Mouse (Mus musculus) large intestine, adult 2 months (tissue): ENCODE measurements around the gene Olfr1058. TPM values are rescaled to one million over a fixed set of nuclear protein-coding genes. Genes with fewer than 3 reads are reported as not detected.
"Not testable (repeated sequence)": the region's sequence is repeated elsewhere in the genome, so short reads cannot be mapped to it uniquely, and the experiment has no call there.

Source experiments
- DNase-seq: peaks from one replicate; pipeline ENCODE4 v3.0.0-alpha.2; 2012; ENCODE audit warnings: low read depth, low spot score
- WGBS: fragments of 180-500 bp; shearing (Covaris S2); methylation state at CpG from one replicate; pipeline ENCODE4 v1.1.7; 2018; 5-methylcytosine and 5-hydroxymethylcytosine counted together
- polyA plus RNA-seq: library from polyadenylated mRNA; depleted of rRNA; stranded (reverse); fragments of >200 nt; gene quantifications from 2 replicates; pipeline ENCODE4 v1.2.3, GENCODE M21; 2012; rRNA removed

Gene Olfr1058
- not detected in 2 replicates for polyA plus RNA-seq

GRCm38 (mm10) chr2:86388461-86388860, at the start of gene Olfr1058:
TSS of gene Olfr1058 (minus strand) at chr2:86388561.
- DNase-seq = not testable (repeated sequence)

GRCm38 (mm10) chr2:86428511-86428910, 40.1 kb upstream of the Olfr1058 start:
- DNase-seq = not testable (repeated sequence)
- 89% methylated on average over 8 of the region's 8 CpGs for WGBS

- DNase-seq = not testable (repeated sequence)
Measured at GRCm38 (mm10) chr2:86426649-86427048, 38.3 kb upstream of the Olfr1058 start, which contains the start of gene Olfr1062. TSS of gene Olfr1062 (minus strand) at chr2:86426749.

- WGBS = 67% methylated on average over 1 of the region's 1 CpGs
- DNase-seq = no peak
Measured at GRCm38 (mm10) chr2:86413950-86414349, 25.6 kb upstream of the Olfr1058 start, which contains the start of gene Olfr1061. TSS of gene Olfr1061 (minus strand) at chr2:86414050.

DNA sequence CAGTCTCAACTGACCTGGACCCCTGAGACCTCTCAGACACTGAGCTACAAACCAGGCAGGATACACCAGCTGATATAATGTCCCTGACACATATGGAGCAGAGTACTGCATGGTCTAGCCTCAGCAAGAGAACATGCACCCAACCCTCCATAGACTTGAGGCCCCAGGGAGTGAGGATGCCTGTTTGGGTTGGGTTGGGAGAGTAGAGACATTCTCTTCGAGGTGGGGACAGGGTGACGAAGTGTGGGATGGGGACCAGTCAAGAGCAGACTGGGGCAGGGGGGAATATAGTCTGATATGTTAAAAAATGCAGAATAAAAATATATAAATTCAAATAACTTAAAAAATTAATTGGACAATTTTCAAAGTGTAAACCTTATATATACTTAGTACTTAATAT, 6.8 kb upstream of the Olfr1058 start:
- no peak for DNase-seq
- WGBS = 69% methylated on average over 2 of the region's 2 CpGs

DNA sequence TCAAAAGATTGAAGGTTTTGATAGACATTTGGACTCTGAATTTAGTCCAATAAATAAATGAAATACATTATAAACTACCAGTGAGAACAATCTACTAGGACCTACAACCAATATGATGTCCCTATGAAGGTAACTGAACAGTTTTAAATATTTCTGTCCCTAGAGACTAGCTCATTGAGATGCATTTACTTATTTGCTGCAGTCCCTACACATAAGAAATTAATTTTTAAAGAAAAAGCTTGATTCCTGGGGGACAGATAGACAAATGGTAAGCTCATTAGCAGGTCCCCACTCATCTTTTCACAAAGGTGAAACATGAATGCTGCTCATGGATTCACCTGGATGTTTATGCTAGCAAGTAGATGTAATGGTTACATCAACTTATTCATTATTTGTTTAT, 10.1 kb downstream of the Olfr1058 start, which contains the start of gene Olfr1057:
Gene Olfr1057 (minus strand): TSS at position 101 of the 400 bp plus-strand sequence.
- no peak for DNase-seq

DNA sequence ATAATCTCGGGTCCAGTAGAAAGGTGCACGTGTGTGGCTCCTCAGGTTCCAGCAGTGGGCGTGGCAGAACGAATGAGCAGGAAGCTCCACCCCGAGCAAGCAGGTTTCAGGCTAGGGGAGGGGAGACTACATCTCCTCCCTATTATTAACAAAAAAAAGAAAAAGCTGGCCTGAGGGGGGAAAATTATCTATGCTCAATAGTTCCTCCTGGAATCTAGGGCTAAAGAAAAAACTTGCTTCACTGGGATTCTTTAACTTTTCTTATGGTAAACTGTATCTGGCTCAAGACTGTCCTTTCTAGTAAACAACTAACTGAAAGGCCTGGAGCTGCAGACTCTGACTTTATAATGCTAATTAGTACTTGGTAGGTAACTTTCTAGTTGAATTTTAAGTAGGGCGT, 22.0 kb downstream of the Olfr1058 start:
- WGBS = no CpG with 5 or more reads among the region's 6 CpGs

GRCm38 (mm10) chr2:86362369-86362768, 26.0 kb downstream of the Olfr1058 start, which contains the start of gene Olfr1056:
TSS of gene Olfr1056 (minus strand) at chr2:86362469.
- no peak for DNase-seq

More for the DNA sequence above, 22.0 kb downstream of the Olfr1058 start:
- DNase-seq = not testable (repeated sequence)

DNA sequence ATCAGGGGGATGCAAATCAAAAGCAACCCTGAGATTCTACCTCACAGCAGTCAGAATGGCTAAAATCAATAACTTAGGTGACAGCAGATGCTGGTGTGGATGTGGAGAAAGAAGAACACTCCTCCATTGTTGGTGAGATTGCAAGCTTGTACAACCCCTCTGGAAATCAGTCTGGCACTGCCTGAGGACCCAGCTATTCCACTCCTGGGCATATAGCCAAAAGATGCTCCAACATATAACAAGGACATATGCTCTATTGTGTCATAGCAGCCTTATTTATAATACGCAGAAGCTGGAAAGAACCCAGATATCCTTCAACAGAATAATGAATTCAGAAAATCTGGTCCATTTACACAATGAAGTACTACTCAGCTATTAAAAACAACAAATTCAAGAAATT, 36.6 kb downstream of the Olfr1058 start:
- not testable (repeated sequence) for DNase-seq
- 81% methylated on average over 1 of the region's 1 CpGs for WGBS

DNA sequence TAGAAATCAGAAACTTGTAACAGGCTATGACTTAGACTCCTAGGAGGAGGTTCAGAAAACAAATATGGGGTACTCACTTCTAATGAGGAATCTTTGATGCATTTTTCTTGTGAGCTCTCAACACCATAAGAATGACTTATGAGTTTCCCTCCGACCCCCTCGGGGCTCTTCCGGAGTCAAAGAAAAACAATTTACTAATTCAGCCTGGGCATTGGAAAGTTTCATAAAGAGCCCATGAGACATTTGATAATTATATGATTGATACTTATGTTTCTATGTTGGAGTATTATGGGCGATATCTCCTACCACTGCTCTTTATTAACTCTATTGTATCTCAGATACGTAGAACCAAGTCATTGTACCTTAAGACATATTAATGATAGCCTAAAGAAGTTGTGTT, 38.2 kb downstream of the Olfr1058 start, which contains the start of gene Olfr1055:
Gene Olfr1055 (minus strand): TSS at position 101 of the 400 bp plus-strand sequence.
- DNase-seq = no peak
- WGBS = 91% methylated on average over 5 of the region's 5 CpGs

DNA sequence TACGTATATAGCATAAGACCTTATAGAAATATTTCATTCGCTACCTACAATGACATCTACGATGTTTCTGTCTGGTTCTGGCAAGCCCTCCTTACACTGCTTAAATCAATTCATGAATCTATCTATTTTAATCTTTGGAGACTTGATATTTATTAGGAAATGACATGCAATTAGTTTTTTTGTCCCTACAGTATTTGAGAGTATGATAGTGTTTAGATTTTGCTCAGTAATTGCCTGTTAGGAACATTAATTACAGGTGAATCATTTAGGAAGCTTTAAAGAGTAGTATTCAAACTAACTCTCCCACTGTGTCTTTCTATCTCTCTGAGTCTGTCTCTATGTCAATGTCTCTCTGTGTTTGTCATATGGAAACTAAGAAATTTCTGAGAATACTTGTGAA, 53.0 kb downstream of the Olfr1058 start, which contains the start of gene Olfr1054:
Gene Olfr1054 (minus strand): TSS at position 101 of the 400 bp plus-strand sequence.
- 80% methylated on average over 3 of the region's 3 CpGs for WGBS

More for the DNA sequence above, 53.0 kb downstream of the Olfr1058 start, which contains the start of gene Olfr1054:
- no peak for DNase-seq

Other genes with a start within 250 kb of the Olfr1058 start
- not detected in 2 replicates for gene Olfr1040, start 241.8 kb downstream of the Olfr1058 start, polyA plus RNA-seq
- gene Olfr1042, start 226.7 kb downstream of the Olfr1058 start, polyA plus RNA-seq = not detected in 2 replicates
- not detected in 2 replicates for gene Olfr1043, start 221.0 kb downstream of the Olfr1058 start, polyA plus RNA-seq
- gene Olfr1044, start 210.7 kb downstream of the Olfr1058 start, polyA plus RNA-seq = not detected in 2 replicates
- not detected in 2 replicates for gene Olfr52, start 202.9 kb downstream of the Olfr1058 start, polyA plus RNA-seq
- gene Olfr1045, start 185.6 kb downstream of the Olfr1058 start, polyA plus RNA-seq = not detected in 2 replicates
- gene Olfr1046, start 169.2 kb downstream of the Olfr1058 start, polyA plus RNA-seq = not detected in 2 replicates
- not detected in 2 replicates for gene Olfr1047, start 157.2 kb downstream of the Olfr1058 start, polyA plus RNA-seq
- not detected in 2 replicates for gene Olfr1048, start 148.3 kb downstream of the Olfr1058 start, polyA plus RNA-seq
- not detected in 2 replicates for gene Olfr1049, start 130.2 kb downstream of the Olfr1058 start, polyA plus RNA-seq
- gene Olfr1051, start 109.5 kb downstream of the Olfr1058 start, polyA plus RNA-seq = not detected in 2 replicates
- gene Olfr1052, start 96.1 kb downstream of the Olfr1058 start, polyA plus RNA-seq = not detected in 2 replicates
- not detected in 2 replicates for gene Olfr1053, start 73.3 kb downstream of the Olfr1058 start, polyA plus RNA-seq
- not detected in 2 replicates for gene Olfr1054, start 53.1 kb downstream of the Olfr1058 start, polyA plus RNA-seq
- gene Olfr1055, start 38.3 kb downstream of the Olfr1058 start, polyA plus RNA-seq = not detected in 2 replicates
- gene Olfr1056, start 26.1 kb downstream of the Olfr1058 start, polyA plus RNA-seq = not detected in 2 replicates
- gene Olfr1057, start 10.2 kb downstream of the Olfr1058 start, polyA plus RNA-seq = not detected in 2 replicates
- not detected in 2 replicates for gene Olfr1061, start 25.5 kb upstream of the Olfr1058 start, polyA plus RNA-seq
- gene Olfr1062, start 38.2 kb upstream of the Olfr1058 start, polyA plus RNA-seq = not detected in 2 replicates
- not detected in 2 replicates for gene Olfr1065, start 62.0 kb upstream of the Olfr1058 start, polyA plus RNA-seq
- gene Olfr1066, start 67.7 kb upstream of the Olfr1058 start, polyA plus RNA-seq = not detected in 2 replicates
- not detected in 2 replicates for gene Olfr228, start 98.8 kb upstream of the Olfr1058 start, polyA plus RNA-seq
- gene Olfr1076, start 119.9 kb upstream of the Olfr1058 start, polyA plus RNA-seq = not detected in 2 replicates
- gene Olfr1079, start 153.9 kb upstream of the Olfr1058 start, polyA plus RNA-seq = not detected in 2 replicates
- gene Olfr1080, start 169.7 kb upstream of the Olfr1058 start, polyA plus RNA-seq = not detected in 2 replicates
- not detected in 2 replicates for gene Olfr1082, start 210.4 kb upstream of the Olfr1058 start, polyA plus RNA-seq